Mouse (Mus musculus): ENCODE measurements around the gene Ralgapa2. TPM values are rescaled to one million over a fixed set of nuclear protein-coding genes. Genes with fewer than 3 reads are reported as not detected.

Gene Ralgapa2
- polyA plus RNA-seq, 1 experiment from 2014 or later, result 7.4 TPM

DNA sequence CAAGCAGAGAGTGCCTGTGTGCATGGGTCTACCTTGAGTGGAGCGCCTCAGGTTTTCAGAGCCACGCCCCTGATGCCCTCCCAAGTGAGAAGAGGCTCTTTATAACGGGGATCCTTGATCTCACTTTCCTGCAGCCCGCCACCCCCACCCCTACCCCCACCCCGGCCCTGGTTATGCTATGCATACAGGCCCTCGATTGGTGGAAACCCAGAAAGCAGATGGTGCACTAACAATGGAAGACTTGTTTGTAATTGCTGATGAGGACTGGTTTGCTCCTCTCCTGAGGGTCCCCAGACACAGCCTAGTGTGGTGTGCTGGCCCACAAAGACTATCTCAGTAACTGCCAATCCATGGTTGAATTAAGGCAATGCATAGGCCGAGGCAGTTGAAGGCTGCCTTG is 263.1 kb downstream of the Ralgapa2 start:
- no peak overlapping the region for H3K4me3 ChIP-seq (ENCODE audit: low read depth, low read length)
- H3K4me2 ChIP-seq (ENCODE audit: low read depth, severe bottlenecking), result no peak overlapping the region
- no peak overlapping the region for H3K27ac ChIP-seq (replicated peaks; ENCODE audit: low read depth, low read length)
- no peaks in the 10 kb centered on the region for H3K36me3 ChIP-seq (ENCODE audit: control insufficient read depth, insufficient read depth, low read length)
- DNase-seq (ENCODE audit: low spot score) (no peak), ATAC-seq (ENCODE audit: insufficient number of reproducible peaks, low FRiP score, low TSS enrichment, low read depth) (no peak)
- no peaks in the 10 kb centered on the region for H3K9me3 ChIP-seq (ENCODE audit: control insufficient read depth, low read length)
- no peak overlapping the region for H3K9ac ChIP-seq (ENCODE audit: low read length)
- H3K27me3 ChIP-seq (ENCODE audit: control insufficient read depth, insufficient read depth, low read length), result no peaks in the 10 kb centered on the region
- WGBS, result 87% methylated on average over 7 of the region's 7 CpGs
- no peaks in the 10 kb centered on the region for H3K4me1 ChIP-seq (ENCODE audit: control insufficient read depth, insufficient read depth, low read length)

DNA sequence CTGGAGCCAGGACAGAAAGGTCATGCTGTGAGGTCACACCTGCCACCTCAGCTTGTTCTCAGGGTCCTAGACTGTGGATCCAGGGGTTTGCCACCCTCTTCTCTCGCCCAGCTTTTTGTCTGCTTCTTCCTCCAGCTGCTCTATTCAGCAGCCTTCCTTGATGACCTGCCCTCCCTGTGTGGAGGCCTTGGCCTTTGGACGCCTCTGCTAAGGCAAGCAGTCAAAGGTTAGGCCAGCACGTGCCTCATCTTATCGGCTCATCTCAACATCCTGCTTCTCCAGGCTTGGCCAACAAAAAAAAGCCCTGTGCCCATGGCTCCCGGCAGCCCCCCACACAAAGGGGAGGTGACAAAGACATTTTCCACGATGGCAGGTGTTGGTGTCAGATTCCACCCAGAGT is 264.6 kb downstream of the Ralgapa2 start:
- Histone ChIP-seq H3K9ac (ENCODE audit: low read length) (no peak overlapping the region), H3K27me3 (ENCODE audit: control insufficient read depth, insufficient read depth, low read length) (no peaks in the 10 kb centered on the region), H3K27ac (replicated peaks; ENCODE audit: low read depth, low read length) (no peak overlapping the region), H3K4me3 (ENCODE audit: low read depth, low read length) (no peak overlapping the region), H3K36me3 (ENCODE audit: control insufficient read depth, insufficient read depth, low read length) (no peaks in the 10 kb centered on the region), H3K4me2 (ENCODE audit: low read depth, severe bottlenecking) (no peak overlapping the region), H3K9me3 (ENCODE audit: control insufficient read depth, low read length) (no peaks in the 10 kb centered on the region), H3K4me1 (ENCODE audit: control insufficient read depth, insufficient read depth, low read length) (no peaks in the 10 kb centered on the region)
- 39% methylated on average over 6 of the region's 6 CpGs for WGBS
- ATAC-seq (ENCODE audit: insufficient number of reproducible peaks, low FRiP score, low TSS enrichment, low read depth) (no peak), DNase-seq (ENCODE audit: low spot score) (peak; percentile 30)

DNA sequence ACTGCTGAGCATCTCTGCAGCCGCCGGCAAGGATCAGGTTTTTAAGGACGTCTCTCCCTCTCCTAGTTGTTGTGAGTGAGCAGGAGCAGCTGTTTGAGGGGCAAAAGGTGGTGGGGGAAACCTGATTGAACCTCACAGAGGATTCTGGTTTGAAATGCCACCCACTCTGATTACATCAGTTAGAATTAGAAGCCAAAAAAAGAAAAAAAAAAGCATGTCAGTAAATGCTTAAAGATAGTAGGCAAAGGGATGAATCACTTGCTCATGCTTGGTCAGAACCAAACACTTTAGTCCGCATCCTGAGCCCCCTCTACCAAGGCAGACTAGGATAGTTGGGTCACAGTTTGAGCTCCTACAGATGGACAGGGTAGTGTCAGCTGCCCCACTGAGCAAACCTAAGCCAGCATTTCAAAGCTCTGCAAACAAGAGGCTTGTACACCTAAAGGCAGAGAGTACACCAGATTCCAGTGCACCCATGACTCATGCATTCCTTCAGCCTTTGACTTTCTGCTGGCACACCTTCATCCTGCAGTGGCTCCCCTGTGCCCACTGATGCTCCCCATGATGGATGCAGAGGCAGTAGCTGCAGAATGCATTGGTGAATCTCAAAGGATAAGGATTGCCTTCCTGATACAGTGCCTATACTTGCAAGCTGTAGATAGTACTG is 265.6 kb downstream of the Ralgapa2 start:
- no peaks in the 10 kb centered on the region for H3K27me3 ChIP-seq (ENCODE audit: control insufficient read depth, insufficient read depth, low read length)
- no peak overlapping the region for H3K4me3 ChIP-seq (ENCODE audit: low read depth, low read length)
- no peak overlapping the region for H3K4me2 ChIP-seq (ENCODE audit: low read depth, severe bottlenecking)
- no peak overlapping the region for H3K27ac ChIP-seq (replicated peaks; ENCODE audit: low read depth, low read length)
- WGBS, result 80% methylated on average over 4 of the region's 4 CpGs
- ATAC-seq (ENCODE audit: insufficient number of reproducible peaks, low FRiP score, low TSS enrichment, low read depth) (no peak), DNase-seq (ENCODE audit: low spot score) (no peak)
- no peaks in the 10 kb centered on the region for H3K36me3 ChIP-seq (ENCODE audit: control insufficient read depth, insufficient read depth, low read length)
- H3K9ac ChIP-seq (ENCODE audit: low read length), result no peak overlapping the region
- no peaks in the 10 kb centered on the region for H3K4me1 ChIP-seq (ENCODE audit: control insufficient read depth, insufficient read depth, low read length)
- H3K9me3 ChIP-seq (ENCODE audit: control insufficient read depth, low read length), result no peaks in the 10 kb centered on the region

DNA sequence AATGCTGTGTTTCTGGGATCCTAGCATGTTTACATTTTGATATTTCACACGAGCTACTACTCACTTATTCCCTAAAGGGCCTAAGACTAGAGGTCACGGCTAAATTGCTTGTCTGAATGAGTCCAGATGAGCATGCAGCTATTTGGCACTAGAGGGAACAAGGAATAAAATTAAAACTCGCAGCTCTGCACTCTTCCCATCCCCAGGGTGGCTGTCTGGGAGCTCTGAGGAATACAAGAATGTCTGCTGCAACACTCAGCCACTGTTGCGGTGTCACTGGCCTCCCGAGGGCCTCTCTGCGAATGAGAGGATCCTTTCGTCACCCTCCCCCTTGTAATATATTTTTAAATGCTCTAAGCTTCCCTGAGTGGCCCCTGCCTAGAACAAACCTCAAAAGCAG is 266.7 kb downstream of the Ralgapa2 start:
- Histone ChIP-seq H3K4me3 (ENCODE audit: low read depth, low read length) (no peak overlapping the region), H3K4me2 (ENCODE audit: low read depth, severe bottlenecking) (no peak overlapping the region), H3K4me1 (ENCODE audit: control insufficient read depth, insufficient read depth, low read length) (no peaks in the 10 kb centered on the region), H3K9me3 (ENCODE audit: control insufficient read depth, low read length) (no peaks in the 10 kb centered on the region), H3K9ac (ENCODE audit: low read length) (no peak overlapping the region), H3K36me3 (ENCODE audit: control insufficient read depth, insufficient read depth, low read length) (no peaks in the 10 kb centered on the region), H3K27ac (replicated peaks; ENCODE audit: low read depth, low read length) (no peak overlapping the region), H3K27me3 (ENCODE audit: control insufficient read depth, insufficient read depth, low read length) (no peaks in the 10 kb centered on the region)
- 72% methylated on average over 7 of the region's 7 CpGs for WGBS
- ATAC-seq (ENCODE audit: insufficient number of reproducible peaks, low FRiP score, low TSS enrichment, low read depth) (no peak), DNase-seq (ENCODE audit: low spot score) (no peak)

DNA sequence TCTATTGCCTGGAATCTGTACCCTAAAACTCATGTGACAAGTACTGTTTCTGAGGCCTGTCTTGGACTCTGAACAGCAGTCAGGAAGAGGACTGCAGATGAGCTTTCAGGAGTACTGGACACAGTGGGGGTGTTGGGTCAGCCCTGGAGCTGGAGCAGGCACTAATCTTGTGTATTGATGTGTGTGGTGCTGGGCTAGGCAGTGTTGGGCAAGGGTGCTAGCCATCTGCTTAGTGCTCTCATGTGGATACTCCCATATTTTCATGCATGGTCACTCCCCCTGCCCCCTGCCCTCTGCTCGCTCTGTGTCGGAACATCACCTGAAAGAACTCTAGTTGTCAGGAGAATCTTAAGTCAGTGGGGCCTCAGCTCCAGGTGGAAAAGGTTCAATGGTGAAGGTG is 268.1 kb downstream of the Ralgapa2 start:
- no peak overlapping the region for H3K4me3 ChIP-seq (ENCODE audit: low read depth, low read length)
- H3K27me3 ChIP-seq (ENCODE audit: control insufficient read depth, insufficient read depth, low read length), result no peaks in the 10 kb centered on the region
- 96% methylated on average over 2 of the region's 2 CpGs for WGBS
- no peak for DNase-seq (ENCODE audit: low spot score)
- no peak for ATAC-seq (ENCODE audit: insufficient number of reproducible peaks, low FRiP score, low TSS enrichment, low read depth)
- no peak overlapping the region for H3K9ac ChIP-seq (ENCODE audit: low read length)
- H3K4me1 ChIP-seq (ENCODE audit: control insufficient read depth, insufficient read depth, low read length), result no peaks in the 10 kb centered on the region
- no peak overlapping the region for H3K27ac ChIP-seq (replicated peaks; ENCODE audit: low read depth, low read length)
- no peaks in the 10 kb centered on the region for H3K36me3 ChIP-seq (ENCODE audit: control insufficient read depth, insufficient read depth, low read length)
- H3K9me3 ChIP-seq (ENCODE audit: control insufficient read depth, low read length), result no peaks in the 10 kb centered on the region
- H3K4me2 ChIP-seq (ENCODE audit: low read depth, severe bottlenecking), result no peak overlapping the region

DNA sequence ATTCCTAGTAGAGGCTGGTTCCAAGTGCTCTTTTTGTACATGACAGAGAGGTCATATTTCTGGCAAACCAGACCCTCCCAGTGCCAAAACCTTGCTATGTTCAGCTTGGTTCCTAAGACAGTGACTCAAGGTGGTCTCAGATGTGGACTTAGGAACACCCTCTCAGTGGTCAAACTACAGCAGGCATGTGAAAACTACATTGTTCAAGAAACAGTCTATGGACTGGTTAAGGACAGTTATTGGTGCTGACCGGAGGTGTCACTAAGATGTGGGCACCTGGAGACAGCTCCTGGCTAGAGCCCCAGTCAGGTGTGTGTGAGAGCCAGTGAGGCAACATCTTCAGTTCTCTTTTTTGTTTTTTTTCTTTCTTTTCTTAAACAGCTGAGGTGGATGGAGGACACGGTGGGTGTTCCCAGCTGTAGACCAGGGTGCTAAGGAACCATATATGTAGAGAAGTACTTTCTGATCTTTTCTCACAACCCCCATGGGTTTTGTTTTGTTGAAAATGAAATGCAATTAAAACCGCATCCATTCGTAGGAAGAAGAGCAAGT is 272.9 kb downstream of the Ralgapa2 start:
- 91% methylated on average over 4 of the region's 4 CpGs for WGBS
- Histone ChIP-seq H3K9me3 (ENCODE audit: control insufficient read depth, low read length) (no peaks in the 10 kb centered on the region), H3K36me3 (ENCODE audit: control insufficient read depth, insufficient read depth, low read length) (no peaks in the 10 kb centered on the region), H3K4me3 (ENCODE audit: low read depth, low read length) (no peak overlapping the region), H3K4me1 (ENCODE audit: control insufficient read depth, insufficient read depth, low read length) (no peaks in the 10 kb centered on the region), H3K27ac (replicated peaks; ENCODE audit: low read depth, low read length) (no peak overlapping the region), H3K27me3 (ENCODE audit: control insufficient read depth, insufficient read depth, low read length) (no peaks in the 10 kb centered on the region), H3K9ac (ENCODE audit: low read length) (no peak overlapping the region), H3K4me2 (ENCODE audit: low read depth, severe bottlenecking) (no peak overlapping the region)
- DNase-seq (ENCODE audit: low spot score), result no peak
- ATAC-seq (ENCODE audit: insufficient number of reproducible peaks, low FRiP score, low TSS enrichment, low read depth), result no peak

DNA sequence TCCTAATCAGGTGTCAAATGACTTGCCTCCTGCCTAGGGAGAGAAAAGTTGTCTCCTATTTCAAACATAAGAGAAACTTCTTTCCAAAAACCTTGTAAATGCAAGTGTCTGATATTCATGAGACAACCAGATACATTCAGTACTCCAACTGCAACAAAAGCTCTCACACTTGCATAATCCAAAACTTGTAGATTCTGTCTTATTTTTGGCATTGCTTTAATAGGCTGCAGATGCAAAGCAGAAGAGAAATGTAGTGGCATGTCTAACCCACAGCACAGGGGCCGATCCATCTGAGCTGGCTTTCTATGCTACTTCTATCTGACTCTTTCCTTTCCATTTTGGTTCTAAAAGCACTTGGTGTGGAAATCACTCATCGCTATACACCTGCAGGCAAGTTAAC is 280.7 kb downstream of the Ralgapa2 start:
- WGBS, result 91% methylated on average over 2 of the region's 2 CpGs
- no peak for ATAC-seq (ENCODE audit: insufficient number of reproducible peaks, low FRiP score, low TSS enrichment, low read depth)
- H3K9ac ChIP-seq (ENCODE audit: low read length), result no peak overlapping the region
- no peak for DNase-seq (ENCODE audit: low spot score)
- H3K9me3 ChIP-seq (ENCODE audit: control insufficient read depth, low read length), result no peaks in the 10 kb centered on the region
- no peak overlapping the region for H3K4me2 ChIP-seq (ENCODE audit: low read depth, severe bottlenecking)
- no peaks in the 10 kb centered on the region for H3K36me3 ChIP-seq (ENCODE audit: control insufficient read depth, insufficient read depth, low read length)
- H3K27me3 ChIP-seq (ENCODE audit: control insufficient read depth, insufficient read depth, low read length), result peaks cover 9% of the 10 kb centered on the region
- no peak overlapping the region for H3K27ac ChIP-seq (replicated peaks; ENCODE audit: low read depth, low read length)
- no peaks in the 10 kb centered on the region for H3K4me1 ChIP-seq (ENCODE audit: control insufficient read depth, insufficient read depth, low read length)
- no peak overlapping the region for H3K4me3 ChIP-seq (ENCODE audit: low read depth, low read length)

DNA sequence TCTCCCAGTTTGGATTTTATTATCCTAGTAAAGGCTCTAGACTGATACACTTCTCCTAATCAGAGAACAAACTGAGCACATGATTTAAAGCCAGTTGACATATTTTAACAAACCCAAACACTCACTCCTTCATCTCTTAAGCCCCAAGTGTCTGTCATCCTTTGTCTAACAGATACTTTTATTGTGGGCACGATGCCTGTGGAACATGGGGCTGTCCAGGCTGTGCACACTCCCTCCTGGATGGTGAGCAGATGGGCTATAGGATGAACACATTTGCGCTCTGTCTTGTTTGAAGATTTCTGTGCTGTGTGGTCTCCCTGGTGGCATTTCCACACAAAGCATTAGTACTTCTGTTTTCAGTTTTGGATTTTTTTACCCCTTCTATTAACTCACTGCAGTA is 283.7 kb downstream of the Ralgapa2 start:
- 70% methylated on average over 2 of the region's 2 CpGs for whole genome bisulfite sequencing
- Histone ChIP-seq H3K9ac (ENCODE audit: low read length) (no peak overlapping the region), H3K4me3 (ENCODE audit: low read depth, low read length) (no peak overlapping the region), H3K36me3 (ENCODE audit: control insufficient read depth, insufficient read depth, low read length) (no peaks in the 10 kb centered on the region), H3K27ac (replicated peaks; ENCODE audit: low read depth, low read length) (no peak overlapping the region), H3K9me3 (ENCODE audit: control insufficient read depth, low read length) (no peaks in the 10 kb centered on the region), H3K4me2 (ENCODE audit: low read depth, severe bottlenecking) (no peak overlapping the region), H3K27me3 (ENCODE audit: control insufficient read depth, insufficient read depth, low read length) (peaks cover 36% of the 10 kb centered on the region), H3K4me1 (ENCODE audit: control insufficient read depth, insufficient read depth, low read length) (peaks cover under 1% of the 10 kb centered on the region; the same call in 1 of the 2 replicates)
- no peak for DNase-seq (ENCODE audit: low spot score)
- no peak for ATAC-seq (ENCODE audit: insufficient number of reproducible peaks, low FRiP score, low TSS enrichment, low read depth)

DNA sequence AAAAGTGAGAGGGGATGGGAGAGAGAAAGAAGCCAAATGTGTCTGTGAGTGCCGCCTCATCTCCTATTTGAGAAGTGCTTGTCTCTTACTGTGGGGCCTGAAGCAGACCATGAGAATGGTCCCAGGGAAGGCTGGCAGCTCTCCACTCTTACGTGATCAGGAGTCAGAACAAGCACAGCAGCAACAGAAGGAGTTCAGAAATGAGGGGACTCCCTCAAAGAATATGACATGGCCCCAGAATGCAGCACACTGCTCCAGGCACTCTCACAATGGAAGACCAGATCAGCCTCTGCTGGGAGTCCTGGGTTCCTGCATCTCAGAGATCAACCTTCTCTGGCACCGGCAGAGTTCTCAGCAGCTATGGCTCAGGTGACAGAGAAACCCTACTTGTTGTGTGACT is 284.5 kb downstream of the Ralgapa2 start:
- Histone ChIP-seq H3K36me3 (ENCODE audit: control insufficient read depth, insufficient read depth, low read length) (no peaks in the 10 kb centered on the region), H3K27ac (replicated peaks; ENCODE audit: low read depth, low read length) (no peak overlapping the region), H3K4me2 (ENCODE audit: low read depth, severe bottlenecking) (no peak overlapping the region), H3K27me3 (ENCODE audit: control insufficient read depth, insufficient read depth, low read length) (peaks cover 44% of the 10 kb centered on the region), H3K9ac (ENCODE audit: low read length) (no peak overlapping the region), H3K4me3 (ENCODE audit: low read depth, low read length) (no peak overlapping the region), H3K9me3 (ENCODE audit: control insufficient read depth, low read length) (no peaks in the 10 kb centered on the region), H3K4me1 (ENCODE audit: control insufficient read depth, insufficient read depth, low read length) (peaks cover 9% of the 10 kb centered on the region)
- 62% methylated on average over 3 of the region's 3 CpGs for WGBS
- ATAC-seq (ENCODE audit: insufficient number of reproducible peaks, low FRiP score, low TSS enrichment, low read depth), result no peak
- no peak for DNase-seq (ENCODE audit: low spot score)
